Mouse (Mus musculus): ENCODE results near the gene Rsrc1. TPM values are rescaled to one million over a fixed set of nuclear protein-coding genes. Genes with fewer than 3 reads are reported as not detected.

Gene Rsrc1
- polyA plus RNA-seq, 1 experiment = 0.95 TPM

- TF ChIP-seq POLR2A (IDR thresholded peaks at IDR 0.05; ENCODE audit: low read depth, low read length) = no peak
- no peak for TF ChIP-seq CTCF (IDR thresholded peaks at IDR 0.05; ENCODE audit: extremely low read depth, insufficient read length, insufficient replicate concordance, low read depth, low read length)
- no peaks in the 10 kb centered on the region for H3K4me1 ChIP-seq (ENCODE audit: control insufficient read depth, insufficient read depth, insufficient read length, low read length)
- no peak overlapping the region for H3K4me3 ChIP-seq (ENCODE audit: low read depth, low read length)
- 78% methylated on average over 7 of the region's 7 CpGs for WGBS
- H3K27ac ChIP-seq (ENCODE audit: insufficient read depth, low read depth, low read length) = no peak overlapping the region
- H3K36me3 ChIP-seq (ENCODE audit: control insufficient read depth, insufficient read depth, low read length) = no peaks in the 10 kb centered on the region
- no peaks in the 10 kb centered on the region for H3K27me3 ChIP-seq (ENCODE audit: control insufficient read depth, insufficient read depth, low read length)
Observed at GRCm38 (mm10) chr3:67309644-67310311, 328.6 kb downstream of the Rsrc1 start.

- H3K4me3 ChIP-seq (ENCODE audit: low read depth, low read length) = no peak overlapping the region
- no peak overlapping the region for H3K27ac ChIP-seq (ENCODE audit: insufficient read depth, low read depth, low read length)
- TF ChIP-seq POLR2A (IDR thresholded peaks at IDR 0.05; ENCODE audit: low read depth, low read length) (no peak), CTCF (IDR thresholded peaks at IDR 0.05; ENCODE audit: extremely low read depth, insufficient read length, insufficient replicate concordance, low read depth, low read length) (no peak)
- H3K27me3 ChIP-seq (ENCODE audit: control insufficient read depth, insufficient read depth, low read length) = no peaks in the 10 kb centered on the region
- no peaks in the 10 kb centered on the region for H3K36me3 ChIP-seq (ENCODE audit: control insufficient read depth, insufficient read depth, low read length)
- H3K4me1 ChIP-seq (ENCODE audit: control insufficient read depth, insufficient read depth, insufficient read length, low read length) = no peaks in the 10 kb centered on the region
- 62% methylated on average over 2 of the region's 2 CpGs for WGBS
Observed at GRCm38 (mm10) chr3:67311436-67311835, 330.2 kb downstream of the Rsrc1 start.

- TF ChIP-seq CTCF (IDR thresholded peaks at IDR 0.05; ENCODE audit: extremely low read depth, insufficient read length, insufficient replicate concordance, low read depth, low read length) (no peak), POLR2A (IDR thresholded peaks at IDR 0.05; ENCODE audit: low read depth, low read length) (no peak)
- Histone ChIP-seq H3K4me3 (ENCODE audit: low read depth, low read length) (no peak overlapping the region), H3K27me3 (ENCODE audit: control insufficient read depth, insufficient read depth, low read length) (no peaks in the 10 kb centered on the region), H3K36me3 (ENCODE audit: control insufficient read depth, insufficient read depth, low read length) (no peaks in the 10 kb centered on the region), H3K27ac (ENCODE audit: insufficient read depth, low read depth, low read length) (no peak overlapping the region), H3K4me1 (ENCODE audit: control insufficient read depth, insufficient read depth, insufficient read length, low read length) (no peaks in the 10 kb centered on the region)
- WGBS = 81% methylated on average over 4 of the region's 4 CpGs
Observed at GRCm38 (mm10) chr3:67322422-67322821, 341.2 kb downstream of the Rsrc1 start.

- H3K36me3 ChIP-seq (ENCODE audit: control insufficient read depth, insufficient read depth, low read length) = no peaks in the 10 kb centered on the region
- no peak overlapping the region for H3K4me3 ChIP-seq (ENCODE audit: low read depth, low read length)
- WGBS = 52% methylated on average over 3 of the region's 3 CpGs
- no peaks in the 10 kb centered on the region for H3K4me1 ChIP-seq (ENCODE audit: control insufficient read depth, insufficient read depth, insufficient read length, low read length)
- no peak for TF ChIP-seq POLR2A (IDR thresholded peaks at IDR 0.05; ENCODE audit: low read depth, low read length)
- no peak for TF ChIP-seq CTCF (IDR thresholded peaks at IDR 0.05; ENCODE audit: extremely low read depth, insufficient read length, insufficient replicate concordance, low read depth, low read length)
- H3K27ac ChIP-seq (ENCODE audit: insufficient read depth, low read depth, low read length) = no peak overlapping the region
- no peaks in the 10 kb centered on the region for H3K27me3 ChIP-seq (ENCODE audit: control insufficient read depth, insufficient read depth, low read length)
Observed at GRCm38 (mm10) chr3:67339558-67339957, 358.4 kb downstream of the Rsrc1 start.

GRCm38 (mm10) chr3:67340921-67341320 lies 359.7 kb downstream of the Rsrc1 start:
- Histone ChIP-seq H3K36me3 (ENCODE audit: control insufficient read depth, insufficient read depth, low read length) (no peaks in the 10 kb centered on the region), H3K27me3 (ENCODE audit: control insufficient read depth, insufficient read depth, low read length) (no peaks in the 10 kb centered on the region), H3K4me3 (ENCODE audit: low read depth, low read length) (no peak overlapping the region), H3K27ac (ENCODE audit: insufficient read depth, low read depth, low read length) (no peak overlapping the region), H3K4me1 (ENCODE audit: control insufficient read depth, insufficient read depth, insufficient read length, low read length) (no peaks in the 10 kb centered on the region)
- 80% methylated on average over 7 of the region's 7 CpGs for WGBS
- TF ChIP-seq CTCF (IDR thresholded peaks at IDR 0.05; ENCODE audit: extremely low read depth, insufficient read length, insufficient replicate concordance, low read depth, low read length) (no peak), POLR2A (IDR thresholded peaks at IDR 0.05; ENCODE audit: low read depth, low read length) (no peak)

GRCm38 (mm10) chr3:67343004-67343662 lies 361.9 kb downstream of the Rsrc1 start:
- H3K27me3 ChIP-seq (ENCODE audit: control insufficient read depth, insufficient read depth, low read length) = no peaks in the 10 kb centered on the region
- no peak overlapping the region for H3K4me3 ChIP-seq (ENCODE audit: low read depth, low read length)
- H3K4me1 ChIP-seq (ENCODE audit: control insufficient read depth, insufficient read depth, insufficient read length, low read length) = no peaks in the 10 kb centered on the region
- no peak for TF ChIP-seq CTCF (IDR thresholded peaks at IDR 0.05; ENCODE audit: extremely low read depth, insufficient read length, insufficient replicate concordance, low read depth, low read length)
- no peak for TF ChIP-seq POLR2A (IDR thresholded peaks at IDR 0.05; ENCODE audit: low read depth, low read length)
- WGBS = 70% methylated on average over 5 of the region's 5 CpGs
- H3K27ac ChIP-seq (ENCODE audit: insufficient read depth, low read depth, low read length) = no peak overlapping the region
- no peaks in the 10 kb centered on the region for H3K36me3 ChIP-seq (ENCODE audit: control insufficient read depth, insufficient read depth, low read length)

GRCm38 (mm10) chr3:67344599-67344998 lies 363.4 kb downstream of the Rsrc1 start:
- WGBS = 16% methylated on average over 2 of the region's 2 CpGs

More at GRCm38 (mm10) chr3:67344599-67344998, 363.4 kb downstream of the Rsrc1 start:
- Histone ChIP-seq H3K36me3 (ENCODE audit: control insufficient read depth, insufficient read depth, low read length) (no peaks in the 10 kb centered on the region), H3K27me3 (ENCODE audit: control insufficient read depth, insufficient read depth, low read length) (no peaks in the 10 kb centered on the region), H3K4me3 (ENCODE audit: low read depth, low read length) (no peak overlapping the region), H3K27ac (ENCODE audit: insufficient read depth, low read depth, low read length) (no peak overlapping the region), H3K4me1 (ENCODE audit: control insufficient read depth, insufficient read depth, insufficient read length, low read length) (no peaks in the 10 kb centered on the region)
- TF ChIP-seq CTCF (IDR thresholded peaks at IDR 0.05; ENCODE audit: extremely low read depth, insufficient read length, insufficient replicate concordance, low read depth, low read length) (peak; percentile 23; the same call in 1 of the 2 replicates), POLR2A (IDR thresholded peaks at IDR 0.05; ENCODE audit: low read depth, low read length) (no peak)

All from small intestine, adult 2 months (tissue).